Mouse (Mus musculus): ENCODE results near the gene Mad1l1.

DNA sequence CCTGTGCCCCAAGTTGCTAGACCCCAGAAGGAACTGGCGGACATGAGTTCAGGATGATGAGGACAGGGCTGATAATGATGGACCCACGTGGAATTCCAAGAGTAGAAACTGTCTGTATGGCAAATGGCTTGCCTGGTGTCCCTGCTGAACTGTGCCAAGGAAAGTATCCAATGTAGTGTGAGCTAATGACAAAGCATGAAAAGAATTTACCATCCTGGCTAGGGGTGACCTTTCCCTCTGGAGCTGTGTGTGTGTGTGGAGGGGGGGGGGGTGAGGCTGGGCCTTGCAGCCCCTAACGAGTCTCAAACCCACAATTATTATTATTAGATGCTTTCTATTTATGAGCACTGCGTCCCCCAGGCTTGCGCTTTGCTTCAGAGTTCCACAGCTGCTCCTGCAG, 307.7 kb downstream of the Mad1l1 start:
- TF ChIP-seq POLR2A (IDR thresholded peaks at IDR 0.05; ENCODE audit: extremely low read depth, insufficient read depth, low read length) (no peak), CTCF (IDR thresholded peaks at IDR 0.05; ENCODE audit: low read depth, low read length) (no peak)

Data from liver, adult 2 months (tissue).